ENCODE assay signal across 3 mouse cellular contexts in genomic region chr3:58686922-58687284, GRCm38 (mm10).
TF ChIP-seq lines count a peak whose summit lies in the region.

No protein-coding gene starts in this region.

TF ChIP-seq in CH12.LX, 34 proteins besides CTCF, POLR2A, EP300 and RAD21 (continued from another document):
- TF ChIP-seq UBTF (IDR thresholded peaks at IDR 0.05; ENCODE audit: low read depth, low read length) (no peak), MEF2A (IDR thresholded peaks at IDR 0.05; ENCODE audit: borderline replicate concordance, low read depth, low read length) (no peak), CHD1 (IDR thresholded peaks at IDR 0.05; ENCODE audit: low read depth, low read length) (peak; percentile 83; the same call in 1 of the 2 replicates)

TF ChIP-seq in MEL, 35 proteins besides CTCF, POLR2A, EP300 and RAD21 (continued from another document):
- no peak for TF ChIP-seq GATA1 (IDR thresholded peaks at IDR 0.05; ENCODE audit: low read depth, low read length)

TF ChIP-seq in myocyte, 11 proteins besides CTCF, POLR2A, EP300 and RAD21 (continued from another document):
- TF ChIP-seq MYOG (IDR thresholded peaks at IDR 0.05; ENCODE audit: control insufficient read depth in 1 of 3, insufficient read depth in 1 of 3, insufficient read length in 2 of 3, low read depth in 2 of 3) (no peak), MYOD1 (IDR thresholded peaks at IDR 0.05; ENCODE audit: control insufficient read depth in 1 of 3, insufficient read length in 2 of 3, low read depth in 2 of 3) (no peak), POLR2AphosphoS2 (IDR thresholded peaks at IDR 0.05; ENCODE audit: insufficient read length, low read depth) (no peak), REST (IDR thresholded peaks at IDR 0.05; ENCODE audit: insufficient read depth, insufficient read length) (no peak), E2F4 (IDR thresholded peaks at IDR 0.05; ENCODE audit: insufficient read depth) (no peak), CEBPB (IDR thresholded peaks at IDR 0.05; ENCODE audit: insufficient read depth, poor library complexity, severe bottlenecking) (no peak), TCF12 (IDR thresholded peaks at IDR 0.05; ENCODE audit: insufficient read depth, poor library complexity, severe bottlenecking) (no peak), USF1 (IDR thresholded peaks at IDR 0.05; ENCODE audit: low read depth) (no peak), MAX (IDR thresholded peaks at IDR 0.05; ENCODE audit: low read depth) (no peak), TCF3 (IDR thresholded peaks at IDR 0.05; ENCODE audit: insufficient read length, low read depth) (no peak)
